Mouse (Mus musculus) B cell, adult (primary cell): Measurements from ENCODE around the gene Jak2. TPM values are rescaled to one million over a fixed set of nuclear protein-coding genes. Genes with fewer than 3 reads are reported as not detected.

Source experiments
- total RNA-seq: library from RNA; stranded (reverse); gene quantifications from 4 replicates; pipeline ENCODE4 v1.2.4, GENCODE M21; 2023; ENCODE audit not compliant: inconsistent age

The Jak2 gene
- total RNA-seq: 55.9 to 65.1 TPM (median 58.8 TPM) in 4 replicates

GRCm38 (mm10) chr19:29251191-29251957, at the start of gene Jak2:
Gene Jak2, plus strand, starts transcription at chr19:29251828.

GRCm38 (mm10) chr19:29325053-29325851, 73.6 kb downstream of the Jak2 start, which contains the start of gene Insl6:
Gene Insl6, minus strand, starts transcription at chr19:29325356.

GRCm38 (mm10) chr19:29334068-29334745, 82.6 kb downstream of the Jak2 start, which contains the start of gene Rln1:
Gene Rln1, minus strand, starts transcription at chr19:29334670.

Other genes starting within 250 kb of the Jak2 start
- gene Ak3, start 203.9 kb upstream of the Jak2 start, total RNA-seq: 17.7 to 21.3 TPM (median 18.6 TPM) in 4 replicates
- 18.0 to 23.4 TPM (median 19.9 TPM) in 4 replicates for gene Rcl1, start 150.5 kb upstream of the Jak2 start, total RNA-seq
- gene Insl6, start 73.5 kb downstream of the Jak2 start, total RNA-seq: 2.6 to 6.4 TPM (median 3.4 TPM) in 4 replicates
- not detected in 4 replicates for gene Rln1, start 82.8 kb downstream of the Jak2 start, total RNA-seq
- gene Plgrkt, start 115.6 kb downstream of the Jak2 start, total RNA-seq: 135 to 148 TPM (median 144 TPM) in 4 replicates
- gene Cd274, start 115.6 kb downstream of the Jak2 start, total RNA-seq: 124 to 137 TPM (median 129 TPM) in 4 replicates
- gene Pdcd1lg2, start 159.1 kb downstream of the Jak2 start, total RNA-seq: 5.2 to 7.7 TPM (median 5.4 TPM) in 4 replicates